Mouse (Mus musculus): ENCODE measurements around the gene Abca14. TPM values are rescaled to one million over a fixed set of nuclear protein-coding genes. Genes with fewer than 3 reads are reported as not detected.

Gene Abca14
- polyA plus RNA-seq, 1 experiment from 2014 or later = not detected

Other genes with a start within 250 kb of the Abca14 start
- gene Dnah3, start 108.7 kb upstream of the Abca14 start, polyA plus RNA-seq (2015; fragmentation: Nextera tagmentation; extraction: Ambion mirVana) = not detected in 2 replicates
- gene Tmem159, start 101.6 kb upstream of the Abca14 start, polyA plus RNA-seq (2015; fragmentation: Nextera tagmentation; extraction: Ambion mirVana) = 27.7 and 28.5 TPM in 2 replicates
- 0.11 TPM in 1 of 2 replicates, not detected in the other for gene Zp2, start 58.7 kb upstream of the Abca14 start, polyA plus RNA-seq (2015; fragmentation: Nextera tagmentation; extraction: Ambion mirVana)
- gene Anks4b, start 30.1 kb upstream of the Abca14 start, polyA plus RNA-seq (2015; fragmentation: Nextera tagmentation; extraction: Ambion mirVana) = 9.2 and 11.6 TPM in 2 replicates
- gene Crym, start 1.9 kb upstream of the Abca14 start, polyA plus RNA-seq (2015; fragmentation: Nextera tagmentation; extraction: Ambion mirVana) = 1.6 and 2.3 TPM in 2 replicates
- not detected in 2 replicates for gene Abca15, start 124.7 kb downstream of the Abca14 start, polyA plus RNA-seq (2015; fragmentation: Nextera tagmentation; extraction: Ambion mirVana)
- not detected in 2 replicates for gene Abca16, start 205.7 kb downstream of the Abca14 start, polyA plus RNA-seq (2015; fragmentation: Nextera tagmentation; extraction: Ambion mirVana)